ENCODE assay signal across 8 mouse cellular contexts in the genomic region with DNA sequence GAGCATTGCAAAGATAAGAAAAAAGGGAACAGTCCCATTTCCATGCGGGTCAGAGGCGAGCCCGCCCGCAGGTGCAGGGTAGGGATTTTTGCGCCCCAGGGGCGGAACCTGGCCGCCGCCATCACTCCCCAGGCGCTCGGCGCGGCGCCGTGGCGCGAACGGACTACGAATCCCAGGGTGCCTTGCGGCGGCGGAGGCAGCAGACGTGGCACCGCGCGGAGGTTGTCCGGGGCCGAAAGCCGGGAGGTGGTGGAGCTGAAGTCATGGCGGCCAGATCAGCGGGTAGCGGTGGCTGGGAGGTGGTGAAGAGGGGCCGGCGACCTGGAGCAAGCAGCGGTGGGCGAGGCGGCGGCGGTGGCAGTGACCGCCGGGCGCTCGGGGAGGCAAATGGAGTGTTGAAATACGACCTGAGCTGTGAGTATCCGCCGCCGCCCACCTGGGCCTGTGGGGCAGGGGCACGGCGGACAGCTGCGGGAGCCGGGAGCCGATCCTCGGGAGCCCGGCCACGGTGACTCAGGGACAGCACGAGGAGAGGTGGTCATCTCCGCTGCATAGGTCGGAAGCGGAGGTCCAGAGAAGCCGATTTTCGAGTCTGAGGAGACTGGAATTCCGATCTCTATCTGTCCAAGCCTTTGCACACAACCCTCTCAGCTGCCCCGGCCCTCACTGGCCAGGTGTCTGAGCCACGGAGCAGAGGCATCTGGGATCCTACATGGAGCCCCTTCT. TPM values are rescaled to one million over a fixed set of nuclear protein-coding genes. Genes with fewer than 3 reads are reported as not detected.
DNase-seq lines count a peak whose midpoint lies in the region; ATAC-seq and TF ChIP-seq lines count a peak whose summit lies in the region.

No protein-coding gene starts in this region.

- H3K9ac ChIP-seq in hindbrain, embryonic 12.5 days: peak overlapping the region; percentile 93

- H3K27ac ChIP-seq in hindbrain, embryonic 12.5 days: peak overlapping the region; percentile 55

- no peaks in the 10 kb centered on the region for H3K27me3 ChIP-seq in Patski
- H3K27me3 ChIP-seq in hindbrain, embryonic 12.5 days: no peaks in the 10 kb centered on the region

- CTCF ChIA-PET in Patski (lab: Charles Lee): interaction anchor here (1.2 to 1.4 kb wide), 4 partner anchors 10 to 46 kb away, joined by 3 to 4 read pairs (median 3); no protein-coding TSS in a partner anchor

- peak overlapping the region; percentile 79 for H3K4me2 ChIP-seq in hindbrain, embryonic 12.5 days (replicated peaks)

- ATAC-seq in Patski: peak; percentile 82
- peak; percentile 92 for ATAC-seq in hindbrain, embryonic 12.5 days (ENCODE audit: low FRiP score)

- POLR2A ChIA-PET in Patski (lab: Charles Lee): interaction anchor here (0.8 to 2.6 kb wide), 5 partner anchors 10 to 20 kb away, joined by 3 to 6 read pairs (median 3); no protein-coding TSS in a partner anchor

- TF ChIP-seq CTCF in Patski (IDR thresholded peaks at IDR 0.05): no peak

- in situ Hi-C loops in Patski (cut with MboI; ENCODE audit: low pct_unique_long_range_greater_than_20kb): loop anchor here (10.0 kb wide), 1 partner anchor 55 kb away; the partner anchor contains the start of gene Mapre3

- WGBS in hindbrain, embryonic 12.5 days: under 1% methylated on average over 63 of the region's 63 CpGs

- peaks cover 53% of the 10 kb centered on the region for H3K36me3 ChIP-seq in hindbrain, embryonic 12.5 days

- peaks cover 19% of the 10 kb centered on the region for H3K4me1 ChIP-seq in hindbrain, embryonic 12.5 days

- no peak for DNase-seq in Patski (ENCODE audit: low read depth, low spot score)
- DNase-seq in cerebellum, adult 9-11 months: peak; percentile 90
- DNase-seq in frontal cortex, postnatal 10 days (ENCODE audit: low spot score in 2 of 2): peak; percentile 80 to 90
- peak; percentile 92 for DNase-seq in layer of hippocampus, postnatal 36 days
- peak; percentile 93 for DNase-seq in lung, postnatal 25 days (ENCODE audit: low spot score)
- DNase-seq in retina, adult 2 months (ENCODE audit: low read depth, low spot score): peak; percentile 70
- peak; percentile 94 for DNase-seq in thymus, postnatal 25 days

- H3K4me3 ChIP-seq in hindbrain, embryonic 12.5 days: peak overlapping the region; percentile 90

- H3K9me3 ChIP-seq in hindbrain, embryonic 12.5 days (replicated peaks): no peaks in the 10 kb centered on the region

RNA-seq across cellular contexts. Expression of gene Tmem214, which starts 1.8 kb away (rescaled TPM):
- polyA plus RNA-seq in Patski (2021): 82.6 TPM
- polyA plus RNA-seq in hindbrain, embryonic 12.5 days (2016; fragmentation: Nextera tagmentation; extraction: Ambion mirVana): 66.8 and 68.5 TPM in 2 replicates
- total RNA-seq in layer of hippocampus, postnatal 36 days (2021): 10 to 100 TPM; 67.5 to 80.3 TPM

RNA-seq across cellular contexts. Expression of gene Agbl5, which starts 18.9 kb away (rescaled TPM):
- 34.9 TPM for polyA plus RNA-seq in Patski (2021)
- 32.4 and 36.9 TPM in 2 replicates for polyA plus RNA-seq in hindbrain, embryonic 12.5 days (2016; fragmentation: Nextera tagmentation; extraction: Ambion mirVana)
- total RNA-seq in layer of hippocampus, postnatal 36 days (2021): 10 to 100 TPM; 12.8 to 17.3 TPM

RNA-seq across cellular contexts. Expression of gene Ost4, which starts 38.0 kb away (rescaled TPM):
- polyA plus RNA-seq in Patski (2021): 262 TPM
- polyA plus RNA-seq in hindbrain, embryonic 12.5 days (2016; fragmentation: Nextera tagmentation; extraction: Ambion mirVana): 256 and 303 TPM in 2 replicates
- total RNA-seq in layer of hippocampus, postnatal 36 days (2021): 10 to 100 TPM; 97.4 to 99.4 TPM

RNA-seq across cellular contexts. Expression of gene Emilin1, which starts 43.6 kb away (rescaled TPM):
- polyA plus RNA-seq in Patski (2021): 0.30 TPM
- 121 and 122 TPM in 2 replicates for polyA plus RNA-seq in hindbrain, embryonic 12.5 days (2016; fragmentation: Nextera tagmentation; extraction: Ambion mirVana)
- 1 to 10 TPM; 2.0 to 2.3 TPM for total RNA-seq in layer of hippocampus, postnatal 36 days (2021)

RNA-seq across cellular contexts. Expression of gene Khk, which starts 51.7 kb away (rescaled TPM):
- polyA plus RNA-seq in Patski (2021): 45.3 TPM
- 5.6 and 7.1 TPM in 2 replicates for polyA plus RNA-seq in hindbrain, embryonic 12.5 days (2016; fragmentation: Nextera tagmentation; extraction: Ambion mirVana)
- total RNA-seq in layer of hippocampus, postnatal 36 days (2021): 10 to 100 TPM; 10.1 to 13.6 TPM
